22 mouse cellular contexts compared by ENCODE assay signal in genomic region chr3:27055471-27055870, GRCm38 (mm10).
"Had no signal": no experiment of that assay in that cellular context is flagged by ENCODE, and none has a peak within 500 bp of the region (broad histone marks: within the 10 kb centered on the region; RNA-seq: fewer than 3 reads in every experiment).

No protein-coding gene starts in this region.

- DNase-seq: cerebellum, adult 8-10 months; cerebellum, adult 9-10 months; cerebellum, adult 9-11 months; embryo, embryonic 11 days; forebrain, postnatal 0 days; gastrocnemius, postnatal 10 days; gastrocnemius, postnatal 14 days; gastrocnemius, postnatal 25 days; gastrocnemius, postnatal 36 days had no signal

- H3K4me1 ChIP-seq: embryonic facial prominence, embryonic 10.5 days; embryonic facial prominence, embryonic 12.5 days; embryonic facial prominence, embryonic 13.5 days; embryonic facial prominence, embryonic 15.5 days had no signal

- H3K36me3 ChIP-seq: embryonic facial prominence, embryonic 10.5 days; embryonic facial prominence, embryonic 12.5 days; embryonic facial prominence, embryonic 13.5 days; embryonic facial prominence, embryonic 15.5 days; forebrain, embryonic 10.5 days; forebrain, embryonic 12.5 days; forebrain, embryonic 15.5 days had no signal

- H3K27me3 ChIP-seq: embryonic facial prominence, embryonic 12.5 days; embryonic facial prominence, embryonic 13.5 days; embryonic facial prominence, embryonic 15.5 days; forebrain, embryonic 12.5 days; forebrain, embryonic 13.5 days; forebrain, embryonic 15.5 days had no signal

- H3K4me3 ChIP-seq: embryonic facial prominence, embryonic 10.5 days; embryonic facial prominence, embryonic 12.5 days; embryonic facial prominence, embryonic 13.5 days; embryonic facial prominence, embryonic 15.5 days; erythroblast, embryonic 14.5 days; forebrain, embryonic 10.5 days; forebrain, embryonic 12.5 days; forebrain, embryonic 13.5 days; forebrain, embryonic 15.5 days; gastrocnemius, adult 2 months; heart, adult 2 months had no signal

- ATAC-seq: forebrain, embryonic 13.5 days; forebrain, embryonic 14.5 days; forebrain, embryonic 15.5 days; forebrain, embryonic 16.5 days; forebrain, postnatal 0 days had no signal

- H3K9me3 ChIP-seq: embryonic facial prominence, embryonic 12.5 days; embryonic facial prominence, embryonic 13.5 days; embryonic facial prominence, embryonic 15.5 days; forebrain, embryonic 10.5 days; forebrain, embryonic 12.5 days; forebrain, embryonic 13.5 days; forebrain, embryonic 15.5 days had no signal

- H3K27ac ChIP-seq: embryonic facial prominence, embryonic 10.5 days; embryonic facial prominence, embryonic 12.5 days; embryonic facial prominence, embryonic 13.5 days; embryonic facial prominence, embryonic 15.5 days; forebrain, embryonic 10.5 days; forebrain, embryonic 12.5 days; forebrain, embryonic 13.5 days; forebrain, embryonic 15.5 days; gastrocnemius, adult 2 months; heart, adult 2 months had no signal
